Comparison of ENCODE assay signal across 24 mouse cellular contexts in genomic region chr15:63100093-63100492, GRCm38 (mm10).
DNase-seq lines count a peak whose midpoint lies in the region; ATAC-seq and TF ChIP-seq lines count a peak whose summit lies in the region.
"Had no signal": no experiment of that assay in that cellular context is flagged by ENCODE, and none has a peak within 500 bp of the region (broad histone marks: within the 10 kb centered on the region; RNA-seq: fewer than 3 reads in every experiment).

No protein-coding gene starts in this region.

- ATAC-seq in kidney, embryonic 14.5 days (ENCODE audit: low FRiP score, low TSS enrichment), result no peak
- ATAC-seq: intestine, postnatal 0 days; midbrain, embryonic 15.5 days had no signal

- H3K4me3 ChIP-seq in heart, adult 2 months, result no peak overlapping the region
- H3K4me3 ChIP-seq in kidney, embryonic 14.5 days (ENCODE audit: low read length), result no peak overlapping the region
- H3K4me3 ChIP-seq: embryonic facial prominence, embryonic 13.5 days; erythroblast, embryonic 14.5 days; forebrain, embryonic 12.5 days; heart, embryonic 15.5 days; hindbrain, embryonic 12.5 days; midbrain, embryonic 15.5 days; neural tube, embryonic 12.5 days had no signal

- H3K79me2 ChIP-seq in heart, adult 2 months (replicated peaks; ENCODE audit: control insufficient read depth, insufficient read depth, low read length), result no peaks in the 10 kb centered on the region

- H3K27me3 ChIP-seq in heart, adult 2 months (ENCODE audit: control insufficient read depth, insufficient read depth, low read length), result no peaks in the 10 kb centered on the region
- H3K27me3 ChIP-seq in kidney, embryonic 14.5 days (ENCODE audit: control insufficient read depth, insufficient read depth, low read length), result no peaks in the 10 kb centered on the region
- H3K27me3 ChIP-seq: CH12.LX; embryonic facial prominence, embryonic 13.5 days; forebrain, embryonic 12.5 days; heart, embryonic 15.5 days; hindbrain, embryonic 12.5 days; midbrain, embryonic 15.5 days; neural tube, embryonic 12.5 days had no signal

- TF ChIP-seq EP300 in heart, adult 2 months (IDR thresholded peaks at IDR 0.05; ENCODE audit: insufficient read depth, low read depth, low read length), result no peak

- no peaks in the 10 kb centered on the region for H3K36me3 ChIP-seq in heart, adult 2 months (ENCODE audit: control insufficient read depth, insufficient read depth, low read length)
- no peaks in the 10 kb centered on the region for H3K36me3 ChIP-seq in kidney, embryonic 14.5 days (ENCODE audit: control insufficient read depth, insufficient read depth, low read length)
- H3K36me3 ChIP-seq: embryonic facial prominence, embryonic 13.5 days; forebrain, embryonic 12.5 days; G1E; heart, embryonic 15.5 days; hindbrain, embryonic 12.5 days; midbrain, embryonic 15.5 days; neural tube, embryonic 12.5 days had no signal

- no peaks in the 10 kb centered on the region for H3K4me1 ChIP-seq in heart, adult 2 months (ENCODE audit: control insufficient read depth, insufficient read depth, low read length)
- H3K4me1 ChIP-seq in kidney, embryonic 14.5 days (ENCODE audit: control insufficient read depth, insufficient read depth, low read length), result no peaks in the 10 kb centered on the region
- H3K4me1 ChIP-seq: embryonic facial prominence, embryonic 13.5 days; forebrain, embryonic 12.5 days; heart, embryonic 15.5 days; hindbrain, embryonic 12.5 days; midbrain, embryonic 15.5 days; neural tube, embryonic 12.5 days had no signal

- intact Hi-C loops in heart, adult 2 months (cut with DNase I), result no loop called here
- intact Hi-C loops in heart, postnatal 25 days (cut with DNase I), result no loop called here

- no peak for TF ChIP-seq CTCF in heart, adult 2 months (IDR thresholded peaks at IDR 0.05)

- 72% methylated on average over 3 of the region's 3 CpGs for WGBS in heart, adult 2 months
- 85% methylated on average over 3 of the region's 3 CpGs for WGBS in kidney, embryonic 14.5 days

- no peak for TF ChIP-seq POLR2A in heart, adult 2 months (IDR thresholded peaks at IDR 0.05; ENCODE audit: insufficient read depth, low read depth, low read length)

- H3K9me3 ChIP-seq in kidney, embryonic 14.5 days (ENCODE audit: control insufficient read depth, low read length), result no peaks in the 10 kb centered on the region
- H3K9me3 ChIP-seq: embryonic facial prominence, embryonic 13.5 days; forebrain, embryonic 12.5 days; G1E; heart, embryonic 15.5 days; hindbrain, embryonic 12.5 days; midbrain, embryonic 15.5 days; neural tube, embryonic 12.5 days had no signal

- H3K9ac ChIP-seq in heart, adult 2 months (ENCODE audit: low read depth, low read length), result no peak overlapping the region
- no peak overlapping the region for H3K9ac ChIP-seq in kidney, embryonic 14.5 days (ENCODE audit: low read depth, low read length)
- H3K9ac ChIP-seq: embryonic facial prominence, embryonic 13.5 days; forebrain, embryonic 12.5 days; heart, embryonic 15.5 days; hindbrain, embryonic 12.5 days; midbrain, embryonic 15.5 days; neural tube, embryonic 12.5 days had no signal

- H3K27ac ChIP-seq in heart, adult 2 months, result no peak overlapping the region
- H3K27ac ChIP-seq in kidney, embryonic 14.5 days (ENCODE audit: low read depth, low read length), result no peak overlapping the region
- H3K27ac ChIP-seq: embryonic facial prominence, embryonic 13.5 days; forebrain, embryonic 12.5 days; heart, embryonic 15.5 days; hindbrain, embryonic 12.5 days; midbrain, embryonic 15.5 days; neural tube, embryonic 12.5 days had no signal

- H3K4me2 ChIP-seq in kidney, embryonic 14.5 days (replicated peaks; ENCODE audit: low read depth, low read length), result no peak overlapping the region
- H3K4me2 ChIP-seq: embryonic facial prominence, embryonic 13.5 days; forebrain, embryonic 12.5 days; heart, embryonic 15.5 days; hindbrain, embryonic 12.5 days; midbrain, embryonic 15.5 days; neural tube, embryonic 12.5 days had no signal

- peak; percentile 76 to 81 for DNase-seq in cerebellum, postnatal 10 days
- no peak for DNase-seq in cerebellum, adult 9-10 months
- DNase-seq in heart, adult 2 months, result peak; percentile 40 to 53
- no peak for DNase-seq in heart, postnatal 25 days (ENCODE audit: low spot score)
- DNase-seq in kidney, postnatal 25 days, result peak; percentile 13 to 36
- peak; percentile 45 for DNase-seq in heart, postnatal 4 days
- DNase-seq: adrenal gland, adult 2 months; B cell, adult 2 months; cerebellum, adult 11-12 months; embryo, embryonic 11 days; gastrocnemius, postnatal 36 days; lung, postnatal 4 days; right cerebral cortex, postnatal 14 days had no signal

Comparison
In these comparisons a context has a peak if more than half of its experiments do, and no peak if none do; other contexts are left out.
1. DNase-seq: peak in cerebellum, postnatal 10 days (2 of 2), heart, adult 2 months (2 of 2), kidney, postnatal 25 days (2 of 2) and heart, postnatal 4 days (single experiment); none in cerebellum, adult 9-10 months (single experiment) and heart, postnatal 25 days (single experiment).